Mouse (Mus musculus) MEL (cell line): ENCODE data around the gene Slc4a3. TPM values are rescaled to one million over a fixed set of nuclear protein-coding genes. Genes with fewer than 3 reads are reported as not detected.

Experiments
- DNase-seq: peaks from one replicate; pipeline ENCODE4 v3.0.0; 2011; ENCODE audit warnings: low read depth, low spot score
- H3K27ac ChIP-seq: 2 replicates; pipeline ENCODE4 v1.5.1; 2012; ENCODE audit warnings: low read depth, mild to moderate bottlenecking, control low read depth, low read length, moderate library complexity; ENCODE audit not compliant: control insufficient read depth
- H3K27me3 ChIP-seq, 2 experiments: fragments of 150-350 bp in 1 of 2; sonication (generic) in 1 of 2; 2 replicates each; pipeline ENCODE4 v1.6.1; 2012; ENCODE audit warnings: low read length in 2 of 2, mild to moderate bottlenecking in 2 of 2, improper control_type of control experiment in 1 of 2, moderate library complexity in 1 of 2; ENCODE audit not compliant: insufficient read depth in 2 of 2, control insufficient read depth in 1 of 2
- H3K36me3 ChIP-seq, 2 experiments: 2 replicates each; pipeline ENCODE4 v1.6.1; 2012 to 2014; ENCODE audit warnings: low read length in 2 of 2, improper control_type of control experiment in 1 of 2, inconsistent platforms in 1 of 2, mild to moderate bottlenecking in 1 of 2; ENCODE audit not compliant: insufficient read depth in 2 of 2, control insufficient read depth in 1 of 2
- H3K4me1 ChIP-seq, 2 experiments: fragments of 150-350 bp in 1 of 2; sonication (generic) in 1 of 2; 2 replicates each; pipeline ENCODE4 v1.6.1; 2012; ENCODE audit warnings: low read length in 2 of 2, improper control_type of control experiment in 1 of 2, mild to moderate bottlenecking in 1 of 2; ENCODE audit not compliant: insufficient read depth in 2 of 2, control insufficient read depth in 1 of 2
- H3K4me3 ChIP-seq, 2 experiments: fragments of 150-350 bp in 1 of 2; sonication (generic) in 1 of 2; 2 replicates each; pipeline ENCODE4 v1.5.1; 2012; ENCODE audit warnings: low read depth in 2 of 2, low read length in 2 of 2, mild to moderate bottlenecking in 2 of 2, moderate library complexity in 2 of 2, control low read depth in 1 of 2, improper control_type of control experiment in 1 of 2; ENCODE audit not compliant: control insufficient read depth in 1 of 2, insufficient read depth in 1 of 2
- H3K79me2 ChIP-seq: 2 replicates; pipeline ENCODE4 v1.6.1; 2012; ENCODE audit warnings: mild to moderate bottlenecking, low read length, moderate library complexity; ENCODE audit not compliant: control insufficient read depth, poor library complexity, insufficient read depth
- H3K9ac ChIP-seq: 2 replicates; pipeline ENCODE4 v1.6.1; 2012; ENCODE audit warnings: low read depth, mild to moderate bottlenecking, control low read depth, low read length, moderate library complexity; ENCODE audit not compliant: control insufficient read depth, poor library complexity, severe bottlenecking
- H3K9me3 ChIP-seq: fragments of 150-350 bp; sonication (generic); replicated peaks from 2 replicates; pipeline ENCODE4 v1.6.1; 2012; ENCODE audit warnings: mild to moderate bottlenecking, low read length, improper control_type of control experiment, moderate library complexity; ENCODE audit not compliant: insufficient read depth
- BHLHE40 ChIP-seq: IDR thresholded peaks from 2 replicates; pipeline ENCODE4 v1.6.1; 2012; ENCODE audit warnings: low read depth, mild to moderate bottlenecking, inconsistent platforms, low read length, improper control_type of control experiment, borderline replicate concordance
- CHD1 ChIP-seq: IDR thresholded peaks from 2 replicates; pipeline ENCODE4 v1.6.1; 2012; ENCODE audit warnings: low read depth, mild to moderate bottlenecking, inconsistent platforms, low read length, improper control_type of control experiment
- E2F4 ChIP-seq: IDR thresholded peaks from 2 replicates; pipeline ENCODE4 v1.6.1; 2011; ENCODE audit warnings: low read depth, low read length, improper control_type of control experiment, borderline replicate concordance
- ELF1 ChIP-seq: IDR thresholded peaks from 2 replicates; pipeline ENCODE4 v1.6.1; 2014; ENCODE audit warnings: low read depth, mild to moderate bottlenecking, inconsistent platforms, low read length, improper control_type of control experiment, moderate library complexity
- EP300 ChIP-seq, 2 experiments: IDR thresholded peaks; 2 replicates each; pipeline ENCODE4 v1.6.1; 2011; ENCODE audit warnings: improper control_type of control experiment in 2 of 2, low read length in 2 of 2, low read depth in 1 of 2, mild to moderate bottlenecking in 1 of 2
- GABPA ChIP-seq: IDR thresholded peaks from 2 replicates; pipeline ENCODE4 v1.6.1; 2012; ENCODE audit warnings: low read depth, mild to moderate bottlenecking, inconsistent platforms, low read length, improper control_type of control experiment, moderate library complexity
- JUND ChIP-seq: IDR thresholded peaks from 2 replicates; pipeline ENCODE4 v1.6.1; 2011; ENCODE audit warnings: low read depth, mild to moderate bottlenecking, improper control_type of control experiment, low read length
- MAZ ChIP-seq: IDR thresholded peaks from 2 replicates; pipeline ENCODE4 v1.6.1; 2012; ENCODE audit warnings: low read depth, mild to moderate bottlenecking, inconsistent platforms, low read length, improper control_type of control experiment
- MEF2A ChIP-seq: IDR thresholded peaks from 2 replicates; pipeline ENCODE4 v1.6.1; 2014; ENCODE audit warnings: low read depth, mild to moderate bottlenecking, inconsistent platforms, low read length, improper control_type of control experiment; ENCODE audit not compliant: poor library complexity, insufficient replicate concordance, severe bottlenecking; ENCODE audit errors: extremely low read depth
- MYC ChIP-seq: IDR thresholded peaks from 2 replicates; pipeline ENCODE4 v1.6.1; 2011; ENCODE audit warnings: low read depth, mild to moderate bottlenecking, low read length, improper control_type of control experiment, moderate library complexity
- NELFE ChIP-seq: IDR thresholded peaks from 2 replicates; pipeline ENCODE4 v1.6.1; 2011; ENCODE audit warnings: low read depth, low read length, improper control_type of control experiment
- NRF1 ChIP-seq: IDR thresholded peaks from 2 replicates; pipeline ENCODE4 v1.6.1; 2014; ENCODE audit warnings: low read depth, mild to moderate bottlenecking, inconsistent platforms, low read length, improper control_type of control experiment, moderate library complexity; ENCODE audit not compliant: poor library complexity, insufficient read depth, severe bottlenecking
- POLR2A ChIP-seq, 2 experiments: IDR thresholded peaks; 2 replicates each; pipeline ENCODE4 v1.6.1; 2011 to 2012; ENCODE audit warnings: low read length in 2 of 2, mild to moderate bottlenecking in 2 of 2, control low read depth in 1 of 2, improper control_type of control experiment in 1 of 2, low read depth in 1 of 2, moderate library complexity in 1 of 2; ENCODE audit not compliant: control insufficient read depth in 1 of 2, insufficient read depth in 1 of 2, poor library complexity in 1 of 2
- POLR2AphosphoS5 ChIP-seq: IDR thresholded peaks from 2 replicates; pipeline ENCODE4 v1.6.1; 2012; ENCODE audit warnings: low read depth, borderline replicate concordance, mild to moderate bottlenecking, inconsistent platforms, low read length, moderate library complexity, mixed read lengths
- RAD21 ChIP-seq: IDR thresholded peaks from 2 replicates; pipeline ENCODE4 v1.6.1; 2011; ENCODE audit warnings: mild to moderate bottlenecking, low read depth, low read length, improper control_type of control experiment
- SMC3 ChIP-seq: IDR thresholded peaks from 2 replicates; pipeline ENCODE4 v1.6.1; 2011; ENCODE audit warnings: low read depth, low read length, improper control_type of control experiment
- TCF12 ChIP-seq: IDR thresholded peaks from 2 replicates; pipeline ENCODE4 v1.6.1; 2014; ENCODE audit warnings: low read depth, mild to moderate bottlenecking, inconsistent platforms, low read length, improper control_type of control experiment, moderate library complexity
- UBTF ChIP-seq: IDR thresholded peaks from 2 replicates; pipeline ENCODE4 v1.6.1; 2012; ENCODE audit warnings: low read depth, mild to moderate bottlenecking, inconsistent platforms, low read length, improper control_type of control experiment, moderate library complexity, borderline replicate concordance; ENCODE audit not compliant: insufficient read depth
- USF1 ChIP-seq: IDR thresholded peaks from 2 replicates; pipeline ENCODE4 v1.6.1; 2014; ENCODE audit warnings: low read depth, mild to moderate bottlenecking, inconsistent platforms, low read length, improper control_type of control experiment, moderate library complexity
- USF2 ChIP-seq, 2 experiments: IDR thresholded peaks; 2 replicates each; pipeline ENCODE4 v1.6.1; 2011 to 2012; ENCODE audit warnings: improper control_type of control experiment in 2 of 2, low read length in 2 of 2, borderline replicate concordance in 1 of 2, inconsistent platforms in 1 of 2, low read depth in 1 of 2, mild to moderate bottlenecking in 1 of 2; ENCODE audit not compliant: insufficient read depth in 1 of 2
- ZKSCAN1 ChIP-seq: IDR thresholded peaks from 2 replicates; pipeline ENCODE4 v1.6.1; 2012; ENCODE audit warnings: low read depth, mild to moderate bottlenecking, inconsistent platforms, low read length, improper control_type of control experiment, moderate library complexity
- ZMIZ1 ChIP-seq: IDR thresholded peaks from 2 replicates; pipeline ENCODE4 v1.6.1; 2012; ENCODE audit warnings: low read depth, mild to moderate bottlenecking, inconsistent platforms, low read length, improper control_type of control experiment, moderate library complexity
- ZNF384 ChIP-seq: IDR thresholded peaks from 2 replicates; pipeline ENCODE4 v1.6.1; 2012; ENCODE audit warnings: low read depth, mild to moderate bottlenecking, inconsistent platforms, low read length, improper control_type of control experiment
- polyA plus RNA-seq, 2 experiments: library from polyadenylated mRNA; stranded (reverse) in 1 of 2; unstranded in 1 of 2; fragments of >175 nt in 1 of 2; fragments of >200 nt in 1 of 2; gene quantifications; 2 replicates each; pipeline versions ENCODE4 v1.2.1 to v1.2.4; 2012; ENCODE audit warnings: low replicate concordance in 2 of 2, low read depth in 1 of 2; ENCODE audit not compliant: insufficient read length in 2 of 2, insufficient read depth in 1 of 2, missing spikeins in 1 of 2
- total RNA-seq: library from RNA; depleted of rRNA; stranded (reverse); fragments of 300-350 nt; gene quantifications from 2 replicates; pipeline ENCODE4 v1.2.3, GENCODE M21; 2012

Slc4a3 gene
- total and polyA plus RNA-seq, 3 experiments: not detected

DNA sequence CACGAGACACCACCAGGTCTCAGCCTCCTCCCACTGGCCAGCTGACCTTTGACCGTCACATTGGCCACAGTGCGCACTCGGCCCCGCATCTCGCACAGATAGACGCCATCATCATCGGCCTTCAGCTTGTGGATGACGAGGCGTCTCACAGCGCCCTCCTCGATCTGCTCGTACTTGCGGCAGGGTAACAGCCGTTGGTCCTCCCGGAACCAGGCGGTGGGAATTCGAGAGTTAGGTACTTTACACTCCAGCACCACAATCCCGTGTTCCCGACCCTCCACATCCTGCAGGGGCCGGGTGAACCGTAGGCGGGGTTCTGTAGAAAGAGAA, 42.5 kb upstream of the Slc4a3 start:
- H3K4me1 ChIP-seq: no peaks in the 10 kb centered on the region
- no peak overlapping the region for H3K4me3 ChIP-seq
- no peaks in the 10 kb centered on the region for H3K79me2 ChIP-seq
- no peak for TF ChIP-seq MYC
- TF ChIP-seq POLR2A (IDR thresholded peaks at IDR 0.05; ENCODE audit: control insufficient read depth in 1 of 2, insufficient read depth in 1 of 2, low read depth in 1 of 2, low read length in 2 of 2, poor library complexity in 1 of 2): no peak
- no peak for TF ChIP-seq NELFE
- no peak for TF ChIP-seq MEF2A
- no peak for TF ChIP-seq ZNF384
- TF ChIP-seq CHD1: no peak
- TF ChIP-seq USF2 (IDR thresholded peaks at IDR 0.05; ENCODE audit: borderline replicate concordance in 1 of 2, insufficient read depth in 1 of 2, low read depth in 1 of 2, low read length in 2 of 2): no peak
- TF ChIP-seq JUND: no peak
- no peak for TF ChIP-seq GABPA
- no peak for TF ChIP-seq POLR2AphosphoS5
- no peak for TF ChIP-seq EP300 (IDR thresholded peaks at IDR 0.05; ENCODE audit: low read depth in 1 of 2, low read length in 2 of 2)
- TF ChIP-seq E2F4: no peak
- TF ChIP-seq MAZ: no peak
- TF ChIP-seq BHLHE40: no peak
- TF ChIP-seq RAD21: no peak
- no peak for DNase-seq
- no peak overlapping the region for H3K27ac ChIP-seq
- no peaks in the 10 kb centered on the region for H3K36me3 ChIP-seq
- H3K9me3 ChIP-seq: no peaks in the 10 kb centered on the region
- no peak overlapping the region for H3K9ac ChIP-seq
- H3K27me3 ChIP-seq: no peaks in the 10 kb centered on the region

DNA sequence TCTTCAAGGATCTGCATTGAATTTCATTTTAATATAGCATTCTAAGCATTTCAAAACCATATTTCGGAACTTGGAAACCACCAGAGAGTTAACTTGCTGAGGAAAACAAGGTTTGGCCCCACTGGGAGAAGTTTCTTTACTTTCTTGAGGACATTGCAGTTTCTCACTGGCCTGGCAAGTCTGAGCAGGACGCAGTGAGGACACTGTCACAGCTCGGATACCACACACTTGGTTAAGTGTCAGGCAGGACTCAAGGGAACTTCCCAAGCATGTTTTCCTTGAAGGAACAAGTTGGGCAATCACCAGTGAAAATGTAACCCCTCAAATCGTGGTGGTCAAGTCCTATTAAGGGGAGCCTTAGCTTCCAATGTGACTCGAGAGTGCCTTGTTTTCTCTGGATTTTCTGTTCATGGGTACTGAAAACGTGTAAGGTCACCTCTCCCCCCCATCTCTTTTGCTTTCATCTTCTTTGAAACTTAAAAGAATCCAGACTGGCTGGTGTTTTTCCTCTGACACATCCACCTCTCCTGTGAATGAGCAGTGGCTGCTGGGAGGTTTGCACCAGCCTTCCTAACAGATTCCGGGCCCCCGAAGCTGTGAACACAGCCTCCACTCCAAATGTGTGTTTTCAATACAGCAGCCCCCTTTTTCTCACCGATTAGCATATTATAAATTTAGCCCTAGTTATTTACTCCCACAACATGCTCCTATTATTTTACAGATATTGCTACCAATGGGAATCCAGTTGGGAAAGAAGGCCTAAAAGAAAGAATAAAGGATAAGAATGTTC, 41.6 kb upstream of the Slc4a3 start:
- no peaks in the 10 kb centered on the region for H3K27me3 ChIP-seq
- H3K4me1 ChIP-seq: no peaks in the 10 kb centered on the region
- no peaks in the 10 kb centered on the region for H3K79me2 ChIP-seq
- no peak for TF ChIP-seq POLR2AphosphoS5
- TF ChIP-seq SMC3: no peak
- no peak for TF ChIP-seq BHLHE40
- no peak for TF ChIP-seq GABPA
- TF ChIP-seq POLR2A (IDR thresholded peaks at IDR 0.05; ENCODE audit: control insufficient read depth in 1 of 2, insufficient read depth in 1 of 2, low read depth in 1 of 2, low read length in 2 of 2, poor library complexity in 1 of 2): no peak
- TF ChIP-seq MEF2A: no peak
- TF ChIP-seq UBTF: no peak
- no peak for TF ChIP-seq MAZ
- TF ChIP-seq NRF1: no peak
- no peak for TF ChIP-seq USF1
- no peak for TF ChIP-seq ZMIZ1
- no peak for TF ChIP-seq ELF1
- TF ChIP-seq ZNF384: no peak
- no peak for TF ChIP-seq TCF12
- no peak for TF ChIP-seq ZKSCAN1
- H3K9ac ChIP-seq: no peak overlapping the region
- H3K36me3 ChIP-seq: no peaks in the 10 kb centered on the region
- no peaks in the 10 kb centered on the region for H3K9me3 ChIP-seq
- no peak overlapping the region for H3K4me3 ChIP-seq
- no peak overlapping the region for H3K27ac ChIP-seq
- no peak for DNase-seq
